ENCODE assay signal across 17 mouse cellular contexts in the genomic region with DNA sequence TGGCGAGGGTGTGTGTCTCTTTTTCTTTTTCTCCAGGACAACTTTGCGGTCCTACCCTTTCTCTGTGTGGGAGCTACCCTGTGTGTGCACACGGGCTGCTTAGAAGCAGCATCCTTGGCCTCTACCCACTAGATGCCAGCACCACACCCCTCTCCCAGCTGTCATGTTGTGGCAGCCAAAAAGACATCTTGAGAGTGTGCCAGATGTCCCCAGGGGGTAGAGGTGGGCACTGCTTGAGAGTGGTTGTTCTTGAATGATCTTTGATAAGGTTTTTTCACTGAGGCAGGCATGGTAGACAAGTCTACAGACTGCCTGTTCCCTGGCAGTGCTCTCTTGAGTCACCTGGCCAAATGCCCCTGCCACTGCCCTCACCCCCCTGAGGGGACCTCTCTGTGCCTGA. TPM values are rescaled to one million over a fixed set of nuclear protein-coding genes. Genes with fewer than 3 reads are reported as not detected.
"Had no signal": no experiment of that assay in that cellular context is flagged by ENCODE, and none has a peak within 500 bp of the region (broad histone marks: within the 10 kb centered on the region; RNA-seq: fewer than 3 reads in every experiment).

No protein-coding gene starts in this region.

- H3K9me3 ChIP-seq: limb, embryonic 10.5 days; liver, embryonic 15.5 days; stomach, embryonic 15.5 days had no signal

- H3K36me3 ChIP-seq: limb, embryonic 10.5 days; liver, embryonic 15.5 days; stomach, embryonic 15.5 days had no signal

- H3K9ac ChIP-seq: liver, embryonic 15.5 days; stomach, embryonic 15.5 days had no signal

- DNase-seq: kidney, postnatal 10 days; kidney, postnatal 4 days; lung, adult 2 months; lung, postnatal 36 days; right cerebral cortex, postnatal 14 days; thymus, adult 2 months; thymus, postnatal 25 days had no signal

- H3K27ac ChIP-seq: layer of hippocampus, adult 2 months; limb, embryonic 10.5 days; liver, embryonic 15.5 days; stomach, embryonic 15.5 days had no signal

- H3K4me1 ChIP-seq: liver, embryonic 15.5 days had no signal

- H3K4me3 ChIP-seq: layer of hippocampus, adult 2 months; limb, embryonic 10.5 days; liver, embryonic 15.5 days; stomach, embryonic 15.5 days had no signal

- H3K4me2 ChIP-seq: liver, embryonic 11.5 days; liver, embryonic 15.5 days; midbrain, embryonic 11.5 days; stomach, embryonic 15.5 days had no signal

- ATAC-seq: lung, postnatal 0 days; midbrain, embryonic 16.5 days had no signal

RNA-seq across cellular contexts. Expression of gene Grid2ip, which starts 10.8 kb away (rescaled TPM):
- total RNA-seq: megakaryocyte progenitor cell, adult 5-6 weeks had no signal
- polyA plus RNA-seq: liver, embryonic 15.5 days; lung, postnatal 0 days; spleen, adult 2 months had no signal
